Mouse (Mus musculus) MEL (cell line): Measurements from ENCODE around the gene Hinfp. TPM values are rescaled to one million over a fixed set of nuclear protein-coding genes. Genes with fewer than 3 reads are reported as not detected.

Experiments used
- DNase-seq: peaks from one replicate; pipeline ENCODE4 v3.0.0; 2011; ENCODE audit warnings: low read depth, low spot score
- H3K27ac ChIP-seq: 2 replicates; pipeline ENCODE4 v1.5.1; 2012; ENCODE audit warnings: low read depth, mild to moderate bottlenecking, control low read depth, low read length, moderate library complexity; ENCODE audit not compliant: control insufficient read depth
- H3K27me3 ChIP-seq, 2 experiments: fragments of 150-350 bp in 1 of 2; sonication (generic) in 1 of 2; 2 replicates each; pipeline ENCODE4 v1.6.1; 2012; ENCODE audit warnings: low read length in 2 of 2, mild to moderate bottlenecking in 2 of 2, improper control_type of control experiment in 1 of 2, moderate library complexity in 1 of 2; ENCODE audit not compliant: insufficient read depth in 2 of 2, control insufficient read depth in 1 of 2
- H3K36me3 ChIP-seq, 2 experiments: 2 replicates each; pipeline ENCODE4 v1.6.1; 2012 to 2014; ENCODE audit warnings: low read length in 2 of 2, improper control_type of control experiment in 1 of 2, inconsistent platforms in 1 of 2, mild to moderate bottlenecking in 1 of 2; ENCODE audit not compliant: insufficient read depth in 2 of 2, control insufficient read depth in 1 of 2
- H3K4me1 ChIP-seq, 2 experiments: fragments of 150-350 bp in 1 of 2; sonication (generic) in 1 of 2; 2 replicates each; pipeline ENCODE4 v1.6.1; 2012; ENCODE audit warnings: low read length in 2 of 2, improper control_type of control experiment in 1 of 2, mild to moderate bottlenecking in 1 of 2; ENCODE audit not compliant: insufficient read depth in 2 of 2, control insufficient read depth in 1 of 2
- H3K4me3 ChIP-seq, 2 experiments: fragments of 150-350 bp in 1 of 2; sonication (generic) in 1 of 2; 2 replicates each; pipeline ENCODE4 v1.5.1; 2012; ENCODE audit warnings: low read depth in 2 of 2, low read length in 2 of 2, mild to moderate bottlenecking in 2 of 2, moderate library complexity in 2 of 2, control low read depth in 1 of 2, improper control_type of control experiment in 1 of 2; ENCODE audit not compliant: control insufficient read depth in 1 of 2, insufficient read depth in 1 of 2
- H3K79me2 ChIP-seq: 2 replicates; pipeline ENCODE4 v1.6.1; 2012; ENCODE audit warnings: mild to moderate bottlenecking, low read length, moderate library complexity; ENCODE audit not compliant: control insufficient read depth, poor library complexity, insufficient read depth
- H3K9ac ChIP-seq: 2 replicates; pipeline ENCODE4 v1.6.1; 2012; ENCODE audit warnings: low read depth, mild to moderate bottlenecking, control low read depth, low read length, moderate library complexity; ENCODE audit not compliant: control insufficient read depth, poor library complexity, severe bottlenecking
- H3K9me3 ChIP-seq: fragments of 150-350 bp; sonication (generic); replicated peaks from 2 replicates; pipeline ENCODE4 v1.6.1; 2012; ENCODE audit warnings: mild to moderate bottlenecking, low read length, improper control_type of control experiment, moderate library complexity; ENCODE audit not compliant: insufficient read depth
- BHLHE40 ChIP-seq: IDR thresholded peaks from 2 replicates; pipeline ENCODE4 v1.6.1; 2012; ENCODE audit warnings: low read depth, mild to moderate bottlenecking, inconsistent platforms, low read length, improper control_type of control experiment, borderline replicate concordance
- CHD1 ChIP-seq: IDR thresholded peaks from 2 replicates; pipeline ENCODE4 v1.6.1; 2012; ENCODE audit warnings: low read depth, mild to moderate bottlenecking, inconsistent platforms, low read length, improper control_type of control experiment
- CHD2 ChIP-seq: IDR thresholded peaks from 2 replicates; pipeline ENCODE4 v1.6.1; 2011; ENCODE audit warnings: low read length, improper control_type of control experiment
- CTCF ChIP-seq, 3 experiments: IDR thresholded peaks in 2 of 3; conservative IDR thresholded peaks in 1 of 3; 2 replicates each; pipeline ENCODE4 v1.5.1; 2011 to 2012; ENCODE audit warnings: low read length in 3 of 3, low read depth in 2 of 3, mild to moderate bottlenecking in 2 of 3, improper control_type of control experiment in 1 of 3, inconsistent platforms in 1 of 3, mixed read lengths in 1 of 3, moderate library complexity in 1 of 3; ENCODE audit not compliant: control insufficient read depth in 1 of 3, insufficient read depth in 1 of 3, poor library complexity in 1 of 3, severe bottlenecking in 1 of 3
- E2F4 ChIP-seq: IDR thresholded peaks from 2 replicates; pipeline ENCODE4 v1.6.1; 2011; ENCODE audit warnings: low read depth, low read length, improper control_type of control experiment, borderline replicate concordance
- ELF1 ChIP-seq: IDR thresholded peaks from 2 replicates; pipeline ENCODE4 v1.6.1; 2014; ENCODE audit warnings: low read depth, mild to moderate bottlenecking, inconsistent platforms, low read length, improper control_type of control experiment, moderate library complexity
- EP300 ChIP-seq, 2 experiments: IDR thresholded peaks; 2 replicates each; pipeline ENCODE4 v1.6.1; 2011; ENCODE audit warnings: improper control_type of control experiment in 2 of 2, low read length in 2 of 2, low read depth in 1 of 2, mild to moderate bottlenecking in 1 of 2
- ETS1 ChIP-seq: IDR thresholded peaks from 2 replicates; pipeline ENCODE4 v1.6.1; 2012; ENCODE audit warnings: low read depth, mild to moderate bottlenecking, inconsistent platforms, low read length, improper control_type of control experiment, moderate library complexity
- GABPA ChIP-seq: IDR thresholded peaks from 2 replicates; pipeline ENCODE4 v1.6.1; 2012; ENCODE audit warnings: low read depth, mild to moderate bottlenecking, inconsistent platforms, low read length, improper control_type of control experiment, moderate library complexity
- HCFC1 ChIP-seq: IDR thresholded peaks from 2 replicates; pipeline ENCODE4 v1.6.1; 2012; ENCODE audit warnings: low read depth, mild to moderate bottlenecking, inconsistent platforms, low read length, improper control_type of control experiment, moderate library complexity
- JUND ChIP-seq: IDR thresholded peaks from 2 replicates; pipeline ENCODE4 v1.6.1; 2011; ENCODE audit warnings: low read depth, mild to moderate bottlenecking, improper control_type of control experiment, low read length
- KAT2A ChIP-seq: conservative IDR thresholded peaks from 2 replicates; pipeline ENCODE4 v1.6.1; 2012; ENCODE audit warnings: low read depth, low read length, improper control_type of control experiment, inconsistent platforms
- MAFK ChIP-seq: IDR thresholded peaks from 2 replicates; pipeline ENCODE4 v1.6.1; 2011; ENCODE audit warnings: low read depth, mild to moderate bottlenecking, low read length, improper control_type of control experiment, borderline replicate concordance
- MAX ChIP-seq: IDR thresholded peaks from 2 replicates; pipeline ENCODE4 v1.6.1; 2011; ENCODE audit warnings: low read length, improper control_type of control experiment
- MEF2A ChIP-seq: IDR thresholded peaks from 2 replicates; pipeline ENCODE4 v1.6.1; 2014; ENCODE audit warnings: low read depth, mild to moderate bottlenecking, inconsistent platforms, low read length, improper control_type of control experiment; ENCODE audit not compliant: poor library complexity, insufficient replicate concordance, severe bottlenecking; ENCODE audit errors: extremely low read depth
- MXI1 ChIP-seq: IDR thresholded peaks from 2 replicates; pipeline ENCODE4 v1.6.1; 2011; ENCODE audit warnings: mild to moderate bottlenecking, low read depth, low read length, improper control_type of control experiment
- MYB ChIP-seq: IDR thresholded peaks from 2 replicates; pipeline ENCODE4 v1.6.1; 2011; ENCODE audit warnings: mild to moderate bottlenecking, low read depth, low read length, improper control_type of control experiment
- MYC ChIP-seq: IDR thresholded peaks from 2 replicates; pipeline ENCODE4 v1.6.1; 2011; ENCODE audit warnings: low read depth, mild to moderate bottlenecking, low read length, improper control_type of control experiment, moderate library complexity
- NELFE ChIP-seq: IDR thresholded peaks from 2 replicates; pipeline ENCODE4 v1.6.1; 2011; ENCODE audit warnings: low read depth, low read length, improper control_type of control experiment
- NRF1 ChIP-seq: IDR thresholded peaks from 2 replicates; pipeline ENCODE4 v1.6.1; 2014; ENCODE audit warnings: low read depth, mild to moderate bottlenecking, inconsistent platforms, low read length, improper control_type of control experiment, moderate library complexity; ENCODE audit not compliant: poor library complexity, insufficient read depth, severe bottlenecking
- POLR2A ChIP-seq, 2 experiments: IDR thresholded peaks; 2 replicates each; pipeline ENCODE4 v1.6.1; 2011 to 2012; ENCODE audit warnings: low read length in 2 of 2, mild to moderate bottlenecking in 2 of 2, control low read depth in 1 of 2, improper control_type of control experiment in 1 of 2, low read depth in 1 of 2, moderate library complexity in 1 of 2; ENCODE audit not compliant: control insufficient read depth in 1 of 2, insufficient read depth in 1 of 2, poor library complexity in 1 of 2
- POLR2AphosphoS5 ChIP-seq: IDR thresholded peaks from 2 replicates; pipeline ENCODE4 v1.6.1; 2012; ENCODE audit warnings: low read depth, borderline replicate concordance, mild to moderate bottlenecking, inconsistent platforms, low read length, moderate library complexity, mixed read lengths
- RAD21 ChIP-seq: IDR thresholded peaks from 2 replicates; pipeline ENCODE4 v1.6.1; 2011; ENCODE audit warnings: mild to moderate bottlenecking, low read depth, low read length, improper control_type of control experiment
- RCOR1 ChIP-seq: IDR thresholded peaks from 2 replicates; pipeline ENCODE4 v1.6.1; 2012; ENCODE audit warnings: low read depth, mild to moderate bottlenecking, inconsistent platforms, low read length, improper control_type of control experiment
- SIN3A ChIP-seq: IDR thresholded peaks from 2 replicates; pipeline ENCODE4 v1.6.1; 2012; ENCODE audit warnings: low read length, improper control_type of control experiment, inconsistent platforms
- SMC3 ChIP-seq: IDR thresholded peaks from 2 replicates; pipeline ENCODE4 v1.6.1; 2011; ENCODE audit warnings: low read depth, low read length, improper control_type of control experiment
- TAL1 ChIP-seq: IDR thresholded peaks from 2 replicates; pipeline ENCODE4 v1.6.1; 2012; ENCODE audit warnings: mild to moderate bottlenecking, inconsistent platforms, low read length, moderate library complexity, mixed read lengths
- TBP ChIP-seq: IDR thresholded peaks from 2 replicates; pipeline ENCODE4 v1.8.0; 2011; ENCODE audit warnings: low read depth, low read length, improper control_type of control experiment
- TCF12 ChIP-seq: IDR thresholded peaks from 2 replicates; pipeline ENCODE4 v1.6.1; 2014; ENCODE audit warnings: low read depth, mild to moderate bottlenecking, inconsistent platforms, low read length, improper control_type of control experiment, moderate library complexity
- UBTF ChIP-seq: IDR thresholded peaks from 2 replicates; pipeline ENCODE4 v1.6.1; 2012; ENCODE audit warnings: low read depth, mild to moderate bottlenecking, inconsistent platforms, low read length, improper control_type of control experiment, moderate library complexity, borderline replicate concordance; ENCODE audit not compliant: insufficient read depth
- USF1 ChIP-seq: IDR thresholded peaks from 2 replicates; pipeline ENCODE4 v1.6.1; 2014; ENCODE audit warnings: low read depth, mild to moderate bottlenecking, inconsistent platforms, low read length, improper control_type of control experiment, moderate library complexity
- USF2 ChIP-seq, 2 experiments: IDR thresholded peaks; 2 replicates each; pipeline ENCODE4 v1.6.1; 2011 to 2012; ENCODE audit warnings: improper control_type of control experiment in 2 of 2, low read length in 2 of 2, borderline replicate concordance in 1 of 2, inconsistent platforms in 1 of 2, low read depth in 1 of 2, mild to moderate bottlenecking in 1 of 2; ENCODE audit not compliant: insufficient read depth in 1 of 2
- ZC3H11A ChIP-seq: IDR thresholded peaks from 2 replicates; pipeline ENCODE4 v1.6.1; 2012; ENCODE audit warnings: low read depth, mild to moderate bottlenecking, inconsistent platforms, low read length, improper control_type of control experiment
- ZKSCAN1 ChIP-seq: IDR thresholded peaks from 2 replicates; pipeline ENCODE4 v1.6.1; 2012; ENCODE audit warnings: low read depth, mild to moderate bottlenecking, inconsistent platforms, low read length, improper control_type of control experiment, moderate library complexity
- ZMIZ1 ChIP-seq: IDR thresholded peaks from 2 replicates; pipeline ENCODE4 v1.6.1; 2012; ENCODE audit warnings: low read depth, mild to moderate bottlenecking, inconsistent platforms, low read length, improper control_type of control experiment, moderate library complexity
- ZNF384 ChIP-seq: IDR thresholded peaks from 2 replicates; pipeline ENCODE4 v1.6.1; 2012; ENCODE audit warnings: low read depth, mild to moderate bottlenecking, inconsistent platforms, low read length, improper control_type of control experiment
- polyA plus RNA-seq, 2 experiments: library from polyadenylated mRNA; stranded (reverse) in 1 of 2; unstranded in 1 of 2; fragments of >175 nt in 1 of 2; fragments of >200 nt in 1 of 2; gene quantifications; 2 replicates each; pipeline versions ENCODE4 v1.2.1 to v1.2.4; 2012; ENCODE audit warnings: low replicate concordance in 2 of 2, low read depth in 1 of 2; ENCODE audit not compliant: insufficient read length in 2 of 2, insufficient read depth in 1 of 2, missing spikeins in 1 of 2
- total RNA-seq: library from RNA; depleted of rRNA; stranded (reverse); fragments of 300-350 nt; gene quantifications from 2 replicates; pipeline ENCODE4 v1.2.3, GENCODE M21; 2012

Hinfp gene
- total and polyA plus RNA-seq, 3 experiments, result 16.4 to 31.3 TPM; not detected in 1

- H3K4me1 ChIP-seq, result peaks cover 8 to 25% of the 10 kb centered on the region in 2 experiments
- H3K36me3 ChIP-seq, result peaks cover 0 to 27% of the 10 kb centered on the region in 2 experiments; a peak in 2 of 4 replicates
- H3K79me2 ChIP-seq, result peaks cover 25% of the 10 kb centered on the region
- H3K4me3 ChIP-seq, result peak within 1 kb of the TSS; percentile 69 to 71
- H3K27me3 ChIP-seq, result no peaks in the 10 kb centered on the region
- DNase-seq, result peak; percentile 95
- H3K27ac ChIP-seq, result peak within 1 kb of the TSS; percentile 95
- H3K9me3 ChIP-seq, result no peaks in the 10 kb centered on the region
- H3K9ac ChIP-seq, result peak within 1 kb of the TSS; percentile 90
- TF ChIP-seq E2F4 (peak; percentile 94), POLR2AphosphoS5 (no peak), USF1 (0 out of 2 replicates have a peak, but pooled peaks have one; percentile 10), NRF1 (peak; percentile 62), EP300 (IDR thresholded peaks at IDR 0.05; ENCODE audit: low read depth in 1 of 2, low read length in 2 of 2) (no peak), SIN3A (peak; percentile 50), ZNF384 (peak; percentile 75), MAFK (no peak), ZC3H11A (no peak), SMC3 (no peak), CHD2 (no peak; the same call in none of the 2 replicates), GABPA (no peak), CTCF (IDR thresholded peaks at IDR 0.05 in 2 of 3, conservative IDR thresholded peaks at IDR 0.05 in 1 of 3; ENCODE audit: control insufficient read depth in 1 of 3, insufficient read depth in 1 of 3, low read depth in 2 of 3, low read length in 3 of 3, poor library complexity in 1 of 3, severe bottlenecking in 1 of 3) (no peak), BHLHE40 (no peak), TAL1 (no peak), MEF2A (no peak), MYB (no peak), MXI1 (peak; percentile 44; the same call in 1 of the 2 replicates), ETS1 (no peak), TBP (peak; percentile 66), POLR2A (IDR thresholded peaks at IDR 0.05; ENCODE audit: control insufficient read depth in 1 of 2, insufficient read depth in 1 of 2, low read depth in 1 of 2, low read length in 2 of 2, poor library complexity in 1 of 2) (peak; percentile 83 to 86; a peak in 3 of 4 replicates), CHD1 (no peak), TCF12 (peak; percentile 29; the same call in 1 of the 2 replicates), RCOR1 (no peak), HCFC1 (peak; percentile 78), MAX (no peak), ZMIZ1 (peak; percentile 37; the same call in 1 of the 2 replicates), ELF1 (no peak), ZKSCAN1 (no peak), KAT2A (no peak; the same call in 1 of the 2 replicates), MYC (peak; percentile 78; the same call in 1 of the 2 replicates), USF2 (IDR thresholded peaks at IDR 0.05; ENCODE audit: borderline replicate concordance in 1 of 2, insufficient read depth in 1 of 2, low read depth in 1 of 2, low read length in 2 of 2) (no peak), NELFE (peak; percentile 85), RAD21 (no peak), UBTF (no peak), JUND (no peak)
These were observed 38.4 kb upstream of the Hinfp start, which contains the start of gene Hmbs for GRCm38 (mm10) chr9:44343781-44344421. Gene Hmbs (minus strand): TSS chr9:44344228.
